Mouse (Mus musculus): ENCODE measurements around the gene Apbb1. TPM values are rescaled to one million over a fixed set of nuclear protein-coding genes. Genes with fewer than 3 reads are reported as not detected.
A peak's percentile ranks its signal among the peaks of the same experiment; 100 is the strongest.

Apbb1 gene
- polyA plus RNA-seq, 1 experiment, result 16.0 TPM

GRCm38 (mm10) chr7:105562317-105562716, 19.1 kb downstream of the Apbb1 start:
- Histone ChIP-seq H3K9ac (ENCODE audit: low read depth, poor library complexity, severe bottlenecking) (no peak overlapping the region), H3K4me3 (ENCODE audit: low read depth, low read length) (no peak overlapping the region), H3K27me3 (ENCODE audit: control insufficient read depth, insufficient read depth, low read length, poor library complexity, severe bottlenecking) (no peaks in the 10 kb centered on the region), H3K4me1 (ENCODE audit: control insufficient read depth, insufficient read depth, low read length) (no peaks in the 10 kb centered on the region), H3K36me3 (ENCODE audit: control insufficient read depth, insufficient read depth, low read length, poor library complexity, severe bottlenecking) (no peaks in the 10 kb centered on the region), H3K27ac (ENCODE audit: insufficient read depth, low read length) (no peak overlapping the region), H3K9me3 (replicated peaks; ENCODE audit: control insufficient read depth, insufficient read depth, low read length, poor library complexity, severe bottlenecking) (no peaks in the 10 kb centered on the region)
- TF ChIP-seq EP300 (IDR thresholded peaks at IDR 0.05; ENCODE audit: insufficient read depth, low read depth, low read length) (no peak), POLR2A (IDR thresholded peaks at IDR 0.05; ENCODE audit: insufficient read depth, low read length) (no peak), CTCF (IDR thresholded peaks at IDR 0.05; ENCODE audit: low read depth, low read length) (no peak)

- H3K27me3 ChIP-seq (ENCODE audit: control insufficient read depth, insufficient read depth, low read length, poor library complexity, severe bottlenecking), result no peaks in the 10 kb centered on the region
- no peaks in the 10 kb centered on the region for H3K36me3 ChIP-seq (ENCODE audit: control insufficient read depth, insufficient read depth, low read length, poor library complexity, severe bottlenecking)
- H3K4me1 ChIP-seq (ENCODE audit: control insufficient read depth, insufficient read depth, low read length), result no peaks in the 10 kb centered on the region
- TF ChIP-seq EP300 (IDR thresholded peaks at IDR 0.05; ENCODE audit: insufficient read depth, low read depth, low read length), result no peak
- H3K4me3 ChIP-seq (ENCODE audit: low read depth, low read length), result no peak overlapping the region
- H3K9me3 ChIP-seq (replicated peaks; ENCODE audit: control insufficient read depth, insufficient read depth, low read length, poor library complexity, severe bottlenecking), result no peaks in the 10 kb centered on the region
- H3K27ac ChIP-seq (ENCODE audit: insufficient read depth, low read length), result no peak overlapping the region
- no peak overlapping the region for H3K9ac ChIP-seq (ENCODE audit: low read depth, poor library complexity, severe bottlenecking)
These were observed 22.4 kb downstream of the Apbb1 start for GRCm38 (mm10) chr7:105559016-105559415.

GRCm38 (mm10) chr7:105557671-105558070, 23.8 kb downstream of the Apbb1 start:
- TF ChIP-seq EP300 (IDR thresholded peaks at IDR 0.05; ENCODE audit: insufficient read depth, low read depth, low read length), result no peak
- no peak for TF ChIP-seq CTCF (IDR thresholded peaks at IDR 0.05; ENCODE audit: low read depth, low read length)
- TF ChIP-seq POLR2A (IDR thresholded peaks at IDR 0.05; ENCODE audit: insufficient read depth, low read length), result no peak
- H3K9ac ChIP-seq (ENCODE audit: low read depth, poor library complexity, severe bottlenecking), result no peak overlapping the region
- H3K27ac ChIP-seq (ENCODE audit: insufficient read depth, low read length), result no peak overlapping the region
- no peaks in the 10 kb centered on the region for H3K9me3 ChIP-seq (replicated peaks; ENCODE audit: control insufficient read depth, insufficient read depth, low read length, poor library complexity, severe bottlenecking)
- peaks cover 2% of the 10 kb centered on the region for H3K4me1 ChIP-seq (ENCODE audit: control insufficient read depth, insufficient read depth, low read length)
- no peak overlapping the region for H3K4me3 ChIP-seq (ENCODE audit: low read depth, low read length)
- H3K27me3 ChIP-seq (ENCODE audit: control insufficient read depth, insufficient read depth, low read length, poor library complexity, severe bottlenecking), result no peaks in the 10 kb centered on the region
- H3K36me3 ChIP-seq (ENCODE audit: control insufficient read depth, insufficient read depth, low read length, poor library complexity, severe bottlenecking), result no peaks in the 10 kb centered on the region

- TF ChIP-seq EP300 (IDR thresholded peaks at IDR 0.05; ENCODE audit: insufficient read depth, low read depth, low read length) (no peak), CTCF (IDR thresholded peaks at IDR 0.05; ENCODE audit: low read depth, low read length) (no peak), POLR2A (IDR thresholded peaks at IDR 0.05; ENCODE audit: insufficient read depth, low read length) (no peak)
- H3K27ac ChIP-seq (ENCODE audit: insufficient read depth, low read length), result no peak overlapping the region
- no peak overlapping the region for H3K9ac ChIP-seq (ENCODE audit: low read depth, poor library complexity, severe bottlenecking)
- no peaks in the 10 kb centered on the region for H3K36me3 ChIP-seq (ENCODE audit: control insufficient read depth, insufficient read depth, low read length, poor library complexity, severe bottlenecking)
- H3K4me1 ChIP-seq (ENCODE audit: control insufficient read depth, insufficient read depth, low read length), result peaks cover 2% of the 10 kb centered on the region
- no peaks in the 10 kb centered on the region for H3K27me3 ChIP-seq (ENCODE audit: control insufficient read depth, insufficient read depth, low read length, poor library complexity, severe bottlenecking)
- no peaks in the 10 kb centered on the region for H3K9me3 ChIP-seq (replicated peaks; ENCODE audit: control insufficient read depth, insufficient read depth, low read length, poor library complexity, severe bottlenecking)
- H3K4me3 ChIP-seq (ENCODE audit: low read depth, low read length), result no peak overlapping the region
These were observed 25.0 kb downstream of the Apbb1 start for GRCm38 (mm10) chr7:105556406-105556805.

GRCm38 (mm10) chr7:105555571-105555970, 25.9 kb downstream of the Apbb1 start:
- no peak overlapping the region for H3K4me3 ChIP-seq (ENCODE audit: low read depth, low read length)
- no peak for TF ChIP-seq EP300 (IDR thresholded peaks at IDR 0.05; ENCODE audit: insufficient read depth, low read depth, low read length)
- TF ChIP-seq POLR2A (IDR thresholded peaks at IDR 0.05; ENCODE audit: insufficient read depth, low read length), result no peak
- no peaks in the 10 kb centered on the region for H3K9me3 ChIP-seq (replicated peaks; ENCODE audit: control insufficient read depth, insufficient read depth, low read length, poor library complexity, severe bottlenecking)
- no peaks in the 10 kb centered on the region for H3K27me3 ChIP-seq (ENCODE audit: control insufficient read depth, insufficient read depth, low read length, poor library complexity, severe bottlenecking)
- peaks cover 2% of the 10 kb centered on the region for H3K4me1 ChIP-seq (ENCODE audit: control insufficient read depth, insufficient read depth, low read length)
- no peaks in the 10 kb centered on the region for H3K36me3 ChIP-seq (ENCODE audit: control insufficient read depth, insufficient read depth, low read length, poor library complexity, severe bottlenecking)
- H3K27ac ChIP-seq (ENCODE audit: insufficient read depth, low read length), result no peak overlapping the region
- no peak overlapping the region for H3K9ac ChIP-seq (ENCODE audit: low read depth, poor library complexity, severe bottlenecking)

GRCm38 (mm10) chr7:105554212-105554942, 27.1 kb downstream of the Apbb1 start, which contains the start of gene Smpd1:
Gene Smpd1 (plus strand): TSS chr7:105554360.
- Histone ChIP-seq H3K36me3 (ENCODE audit: control insufficient read depth, insufficient read depth, low read length, poor library complexity, severe bottlenecking) (no peaks in the 10 kb centered on the region), H3K9me3 (replicated peaks; ENCODE audit: control insufficient read depth, insufficient read depth, low read length, poor library complexity, severe bottlenecking) (no peaks in the 10 kb centered on the region), H3K4me1 (ENCODE audit: control insufficient read depth, insufficient read depth, low read length) (peaks cover 2% of the 10 kb centered on the region), H3K9ac (ENCODE audit: low read depth, poor library complexity, severe bottlenecking) (peak within 1 kb of the TSS; percentile 51), H3K27ac (ENCODE audit: insufficient read depth, low read length) (no peak within 1 kb of the TSS), H3K27me3 (ENCODE audit: control insufficient read depth, insufficient read depth, low read length, poor library complexity, severe bottlenecking) (no peaks in the 10 kb centered on the region), H3K4me3 (ENCODE audit: low read depth, low read length) (peak within 1 kb of the TSS; percentile 73)
- TF ChIP-seq CTCF (IDR thresholded peaks at IDR 0.05; ENCODE audit: low read depth, low read length) (no peak), POLR2A (IDR thresholded peaks at IDR 0.05; ENCODE audit: insufficient read depth, low read length) (peak; percentile 27)

Data from ES-Bruce4 (cell line).